Mouse (Mus musculus): ENCODE measurements around the gene Sh3bp5. TPM values are rescaled to one million over a fixed set of nuclear protein-coding genes. Genes with fewer than 3 reads are reported as not detected.

Gene Sh3bp5
- polyA plus RNA-seq, 1 experiment from 2014 or later: 20.1 TPM

DNA sequence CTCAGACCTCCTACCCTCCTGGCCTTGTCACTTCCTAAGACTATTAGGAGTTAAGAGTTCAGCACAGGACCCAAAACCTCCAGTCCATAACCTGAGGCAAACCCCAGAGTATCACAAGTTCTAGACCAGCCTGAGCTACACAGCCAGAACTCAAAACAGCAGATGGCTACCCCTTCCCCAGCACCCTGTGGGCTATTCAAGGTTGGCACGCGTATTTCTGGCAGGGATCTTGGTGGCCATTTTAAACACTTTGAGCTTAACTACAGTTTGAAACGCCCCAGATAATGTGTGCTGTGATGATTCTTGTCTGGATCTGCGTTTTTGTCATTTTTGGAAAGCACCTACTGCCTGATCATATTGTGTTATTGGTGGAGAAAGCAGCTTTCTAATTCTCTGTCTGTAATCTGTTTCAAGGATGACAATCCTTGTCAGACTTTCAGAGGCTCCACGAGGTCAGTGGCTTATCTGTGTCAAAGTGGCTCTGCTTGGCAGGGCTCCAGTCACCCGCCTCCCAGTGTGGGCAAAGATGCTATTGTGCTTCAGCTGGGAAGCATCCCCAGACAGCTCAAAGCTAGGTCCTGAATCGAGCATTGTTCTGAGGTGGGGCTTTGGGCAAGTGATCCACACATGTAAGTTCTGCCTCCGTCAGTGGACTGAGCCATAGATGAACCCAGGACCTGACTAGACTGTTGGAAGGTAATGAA lies 2.1 kb upstream of the Sh3bp5 start:
- no peaks in the 10 kb centered on the region for H3K36me3 ChIP-seq (ENCODE audit: control insufficient read depth, insufficient read depth, low read length)
- WGBS: 82% methylated on average over 8 of the region's 8 CpGs

DNA sequence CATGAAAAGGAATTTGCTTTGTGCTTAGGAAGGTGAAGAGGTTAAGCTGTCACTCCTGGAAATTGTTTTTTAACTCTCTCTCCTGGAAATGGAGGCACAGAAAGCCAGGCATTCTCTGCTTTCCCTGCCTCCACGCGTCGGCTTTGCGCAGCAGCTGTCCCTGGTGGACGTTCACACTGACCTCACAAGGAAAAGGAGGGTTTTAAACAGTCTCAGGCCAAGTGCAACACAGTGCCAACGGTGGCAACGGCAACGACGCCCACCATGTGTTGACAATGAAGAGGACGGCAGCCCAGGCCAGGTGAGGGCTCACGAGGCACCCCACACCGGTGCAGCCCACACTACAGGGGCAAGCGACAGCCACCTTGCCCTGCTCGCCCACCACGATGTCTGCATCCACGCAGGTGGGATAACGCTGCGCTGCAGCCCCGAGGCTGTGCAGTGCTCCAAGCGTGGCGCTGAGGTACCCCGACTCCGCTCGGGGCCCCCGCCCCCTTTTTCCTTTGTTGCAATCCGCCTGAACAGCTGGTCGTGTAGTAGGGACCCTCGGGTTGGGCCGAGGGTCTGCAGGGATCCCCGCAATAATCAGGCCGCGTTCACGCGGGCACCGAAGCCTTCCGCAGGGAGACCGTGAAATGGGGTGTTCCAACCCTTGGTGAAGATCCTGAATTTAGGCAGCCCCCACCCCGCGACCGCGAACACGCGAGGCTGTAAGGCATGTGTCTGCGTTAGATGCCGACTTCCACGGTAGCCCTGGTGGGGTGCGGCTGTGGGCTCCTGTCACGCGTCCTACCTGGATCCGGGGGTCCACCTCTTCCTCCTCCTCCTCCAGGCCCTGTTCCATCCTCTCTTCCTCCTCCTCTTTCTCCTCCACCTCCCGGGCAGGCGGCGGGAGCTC lies 611 bp downstream of the Sh3bp5 start:
- Histone ChIP-seq H3K36me3 (ENCODE audit: control insufficient read depth, insufficient read depth, low read length) (no peaks in the 10 kb centered on the region), H3K9ac (ENCODE audit: low read length) (peak overlapping the region; percentile 75), H3K9me3 (ENCODE audit: control insufficient read depth, low read length) (no peaks in the 10 kb centered on the region), H3K4me2 (ENCODE audit: low read depth) (peak overlapping the region; percentile 98), H3K27me3 (ENCODE audit: control insufficient read depth, insufficient read depth, low read length) (no peaks in the 10 kb centered on the region), H3K4me3 (ENCODE audit: low read depth, low read length) (peak overlapping the region; percentile 64), H3K27ac (ENCODE audit: low read depth, low read length) (peak overlapping the region; percentile 54), H3K4me1 (ENCODE audit: control insufficient read depth, insufficient read depth, low read length) (peaks cover 16% of the 10 kb centered on the region; the same call in 1 of the 2 replicates)
- under 1% methylated on average over 53 of the region's 53 CpGs for WGBS
- ATAC-seq (ENCODE audit: insufficient read depth, low FRiP score, low TSS enrichment) (peak; percentile 71), DNase-seq (ENCODE audit: low spot score) (peak; percentile 63)

More for the DNA sequence above, 2.1 kb upstream of the Sh3bp5 start:
- Histone ChIP-seq H3K4me1 (ENCODE audit: control insufficient read depth, insufficient read depth, low read length) (peaks cover 16% of the 10 kb centered on the region; the same call in 1 of the 2 replicates), H3K4me3 (ENCODE audit: low read depth, low read length) (no peak overlapping the region), H3K4me2 (ENCODE audit: low read depth) (no peak overlapping the region), H3K9me3 (ENCODE audit: control insufficient read depth, low read length) (no peaks in the 10 kb centered on the region), H3K9ac (ENCODE audit: low read length) (no peak overlapping the region), H3K27ac (ENCODE audit: low read depth, low read length) (no peak overlapping the region), H3K27me3 (ENCODE audit: control insufficient read depth, insufficient read depth, low read length) (no peaks in the 10 kb centered on the region)
- no peak for ATAC-seq (ENCODE audit: insufficient read depth, low FRiP score, low TSS enrichment)
- no peak for DNase-seq (ENCODE audit: low spot score)

DNA sequence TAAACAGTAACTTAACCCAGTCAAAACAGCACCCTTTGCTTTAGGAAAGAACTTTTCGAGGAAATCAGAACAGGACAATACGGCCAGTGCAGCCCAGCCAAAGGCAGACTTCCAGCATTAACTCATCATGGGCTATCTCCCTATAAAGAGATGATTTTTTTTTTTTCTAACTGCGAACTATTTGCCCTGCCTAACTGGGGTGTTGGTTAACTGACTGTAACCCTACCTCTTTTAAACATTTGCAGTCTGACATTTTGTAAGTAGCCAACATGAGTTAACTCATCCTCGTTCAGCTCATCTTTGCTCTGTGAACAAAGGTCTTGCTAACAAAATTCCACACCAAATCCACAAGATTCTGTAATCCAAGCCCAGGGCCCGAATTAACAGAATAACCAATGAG lies 1.5 kb downstream of the Sh3bp5 start:
- no peak for ATAC-seq (ENCODE audit: insufficient read depth, low FRiP score, low TSS enrichment)
- peaks cover 16% of the 10 kb centered on the region; the same call in 1 of the 2 replicates for H3K4me1 ChIP-seq (ENCODE audit: control insufficient read depth, insufficient read depth, low read length)
- H3K27ac ChIP-seq (ENCODE audit: low read depth, low read length): no peak overlapping the region
- DNase-seq (ENCODE audit: low spot score): no peak
- peak overlapping the region; percentile 98 for H3K4me2 ChIP-seq (ENCODE audit: low read depth)
- no peak overlapping the region for H3K9ac ChIP-seq (ENCODE audit: low read length)
- H3K4me3 ChIP-seq (ENCODE audit: low read depth, low read length): no peak overlapping the region
- whole genome bisulfite sequencing: 39% methylated on average over 5 of the region's 5 CpGs
- no peaks in the 10 kb centered on the region for H3K36me3 ChIP-seq (ENCODE audit: control insufficient read depth, insufficient read depth, low read length)
- H3K27me3 ChIP-seq (ENCODE audit: control insufficient read depth, insufficient read depth, low read length): no peaks in the 10 kb centered on the region
- H3K9me3 ChIP-seq (ENCODE audit: control insufficient read depth, low read length): no peaks in the 10 kb centered on the region

DNA sequence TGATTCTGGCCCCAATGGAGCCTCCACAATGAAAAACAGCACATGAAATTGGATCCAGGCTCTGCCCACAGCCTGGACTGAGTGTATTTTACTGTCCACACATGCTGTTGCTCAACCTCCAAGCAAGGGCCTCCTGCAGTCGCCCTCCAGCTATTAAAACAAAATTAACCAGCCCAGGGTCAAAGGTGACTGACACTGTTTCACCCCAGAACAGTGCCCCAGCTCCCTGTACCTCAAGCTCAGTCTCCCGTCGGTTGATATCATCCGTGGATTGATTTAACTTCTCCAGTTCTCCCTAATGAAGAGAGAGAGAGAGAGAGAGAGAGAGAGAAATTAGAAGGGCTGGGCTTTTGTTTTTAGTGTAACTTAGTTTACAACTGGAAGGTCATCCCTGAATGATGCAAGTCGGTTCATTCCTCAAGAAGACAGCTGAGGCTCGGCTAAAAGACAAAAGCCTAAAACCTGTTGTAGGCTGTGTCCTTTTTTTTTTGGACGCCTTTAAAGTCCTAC lies 2.0 kb downstream of the Sh3bp5 start:
- 6% methylated on average over 7 of the region's 7 CpGs for WGBS
- Histone ChIP-seq H3K4me3 (ENCODE audit: low read depth, low read length) (no peak overlapping the region), H3K27ac (ENCODE audit: low read depth, low read length) (no peak overlapping the region), H3K4me1 (ENCODE audit: control insufficient read depth, insufficient read depth, low read length) (peaks cover 16% of the 10 kb centered on the region; the same call in 1 of the 2 replicates), H3K9me3 (ENCODE audit: control insufficient read depth, low read length) (no peaks in the 10 kb centered on the region), H3K9ac (ENCODE audit: low read length) (no peak overlapping the region), H3K36me3 (ENCODE audit: control insufficient read depth, insufficient read depth, low read length) (no peaks in the 10 kb centered on the region), H3K27me3 (ENCODE audit: control insufficient read depth, insufficient read depth, low read length) (no peaks in the 10 kb centered on the region), H3K4me2 (ENCODE audit: low read depth) (peak overlapping the region; percentile 98)
- ATAC-seq (ENCODE audit: insufficient read depth, low FRiP score, low TSS enrichment) (no peak), DNase-seq (ENCODE audit: low spot score) (no peak)

DNA sequence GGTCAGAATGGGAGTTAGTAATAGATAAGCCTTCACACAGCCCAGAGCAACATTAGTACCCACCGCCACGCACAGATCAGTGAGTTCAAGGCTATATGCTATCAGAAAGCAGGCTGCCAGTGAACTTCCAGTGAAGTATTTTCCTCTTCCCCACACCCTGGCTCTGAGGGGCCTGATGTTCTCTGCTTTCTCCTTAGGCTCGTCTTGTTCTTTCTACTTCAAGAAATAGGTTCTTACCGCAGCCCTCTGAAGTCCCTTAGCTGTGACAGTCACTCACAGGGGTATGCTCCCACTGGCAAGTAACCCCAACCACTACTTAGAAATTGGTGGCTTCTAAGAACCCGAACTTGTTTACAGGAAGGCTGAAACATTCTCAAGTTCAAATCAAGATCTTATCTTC lies 2.8 kb downstream of the Sh3bp5 start:
- H3K27me3 ChIP-seq (ENCODE audit: control insufficient read depth, insufficient read depth, low read length): no peaks in the 10 kb centered on the region
- H3K4me3 ChIP-seq (ENCODE audit: low read depth, low read length): no peak overlapping the region
- no peaks in the 10 kb centered on the region for H3K36me3 ChIP-seq (ENCODE audit: control insufficient read depth, insufficient read depth, low read length)
- H3K4me2 ChIP-seq (ENCODE audit: low read depth): 0 out of 2 replicates have a peak overlapping the region, but pooled peaks have one; percentile 4
- H3K9me3 ChIP-seq (ENCODE audit: control insufficient read depth, low read length): no peaks in the 10 kb centered on the region
- ATAC-seq (ENCODE audit: insufficient read depth, low FRiP score, low TSS enrichment): no peak
- H3K9ac ChIP-seq (ENCODE audit: low read length): no peak overlapping the region
- peaks cover 16% of the 10 kb centered on the region; the same call in 1 of the 2 replicates for H3K4me1 ChIP-seq (ENCODE audit: control insufficient read depth, insufficient read depth, low read length)
- DNase-seq (ENCODE audit: low spot score): no peak
- no peak overlapping the region for H3K27ac ChIP-seq (ENCODE audit: low read depth, low read length)
- 67% methylated on average over 5 of the region's 5 CpGs for WGBS

DNA sequence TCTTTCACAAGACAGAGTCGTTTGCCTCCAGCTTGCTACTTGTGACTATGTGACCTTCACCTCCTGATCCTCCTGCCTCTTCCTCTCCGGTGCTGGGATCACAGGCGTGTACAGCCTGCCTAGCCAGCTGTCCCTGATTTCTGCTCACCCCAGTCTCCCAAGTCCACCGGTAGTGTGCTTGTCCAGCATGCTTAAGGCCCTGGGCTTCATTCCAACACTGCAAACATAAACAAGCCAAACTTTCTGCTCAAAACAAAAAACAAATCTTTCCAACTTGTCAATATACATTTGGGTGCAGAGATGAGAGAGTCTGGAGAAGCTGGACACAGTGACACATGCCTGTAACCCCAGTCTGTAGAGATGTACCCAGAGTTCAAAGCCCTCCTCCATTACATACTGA lies 3.5 kb downstream of the Sh3bp5 start:
- H3K36me3 ChIP-seq (ENCODE audit: control insufficient read depth, insufficient read depth, low read length): no peaks in the 10 kb centered on the region
- DNase-seq (ENCODE audit: low spot score): no peak
- H3K4me1 ChIP-seq (ENCODE audit: control insufficient read depth, insufficient read depth, low read length): peaks cover 16% of the 10 kb centered on the region; the same call in 1 of the 2 replicates
- H3K9ac ChIP-seq (ENCODE audit: low read length): no peak overlapping the region
- no peaks in the 10 kb centered on the region for H3K9me3 ChIP-seq (ENCODE audit: control insufficient read depth, low read length)
- no peaks in the 10 kb centered on the region for H3K27me3 ChIP-seq (ENCODE audit: control insufficient read depth, insufficient read depth, low read length)
- 46% methylated on average over 4 of the region's 4 CpGs for WGBS
- H3K4me2 ChIP-seq (ENCODE audit: low read depth): no peak overlapping the region
- no peak for ATAC-seq (ENCODE audit: insufficient read depth, low FRiP score, low TSS enrichment)
- H3K4me3 ChIP-seq (ENCODE audit: low read depth, low read length): no peak overlapping the region
- no peak overlapping the region for H3K27ac ChIP-seq (ENCODE audit: low read depth, low read length)

DNA sequence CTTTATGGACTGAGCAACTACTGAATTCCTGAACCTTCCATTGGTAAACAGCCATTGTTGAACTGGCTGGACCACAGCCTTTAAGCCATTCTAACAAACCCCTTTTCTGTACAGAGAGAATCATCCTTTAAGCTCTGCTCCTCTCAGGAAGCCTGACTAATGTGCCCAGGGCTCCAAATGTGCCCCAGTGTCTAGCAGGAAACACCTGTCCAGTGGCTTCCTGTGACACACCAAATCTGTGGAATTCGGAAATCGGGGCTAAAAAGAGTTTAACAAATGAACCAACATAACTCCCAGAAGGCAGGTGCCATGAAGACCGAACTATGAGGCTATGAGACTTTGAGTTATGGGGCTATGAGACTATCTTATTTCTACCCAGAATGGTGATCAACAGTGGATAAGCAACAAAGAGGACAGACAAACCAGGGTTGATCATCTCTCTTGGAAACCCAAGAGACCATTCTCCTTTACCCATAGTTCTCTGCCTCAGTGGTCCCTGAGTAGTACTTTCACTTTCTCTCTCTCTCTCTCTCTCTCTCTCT lies 4.0 kb downstream of the Sh3bp5 start:
- 79% methylated on average over 3 of the region's 3 CpGs for WGBS
- no peak for ATAC-seq (ENCODE audit: insufficient read depth, low FRiP score, low TSS enrichment)
- no peak overlapping the region for H3K9ac ChIP-seq (ENCODE audit: low read length)
- H3K4me1 ChIP-seq (ENCODE audit: control insufficient read depth, insufficient read depth, low read length): peaks cover 16% of the 10 kb centered on the region; the same call in 1 of the 2 replicates
- no peaks in the 10 kb centered on the region for H3K9me3 ChIP-seq (ENCODE audit: control insufficient read depth, low read length)
- no peak overlapping the region for H3K27ac ChIP-seq (ENCODE audit: low read depth, low read length)
- H3K27me3 ChIP-seq (ENCODE audit: control insufficient read depth, insufficient read depth, low read length): no peaks in the 10 kb centered on the region
- no peak overlapping the region for H3K4me2 ChIP-seq (ENCODE audit: low read depth)
- no peak for DNase-seq (ENCODE audit: low spot score)
- no peaks in the 10 kb centered on the region for H3K36me3 ChIP-seq (ENCODE audit: control insufficient read depth, insufficient read depth, low read length)
- H3K4me3 ChIP-seq (ENCODE audit: low read depth, low read length): no peak overlapping the region

DNA sequence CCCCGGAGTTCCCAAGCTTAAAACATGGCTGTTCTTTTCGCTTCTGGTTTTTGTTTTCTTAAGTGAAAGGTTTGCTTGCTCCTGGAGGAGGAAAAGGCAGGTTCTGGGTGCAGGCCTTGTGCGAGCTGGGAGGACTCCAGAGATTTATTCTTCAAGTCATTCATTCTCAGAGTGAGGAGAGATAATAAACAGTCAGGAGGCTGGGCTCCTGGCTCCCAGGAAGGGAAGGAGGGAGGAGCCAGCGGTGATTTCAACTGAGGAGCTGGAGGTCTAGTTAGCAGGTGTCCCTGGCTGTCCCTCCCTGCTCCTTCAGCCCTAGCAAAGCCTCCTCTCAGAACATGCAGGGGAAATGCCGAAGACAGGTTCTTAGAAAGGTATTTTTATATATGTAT lies 6.9 kb downstream of the Sh3bp5 start:
- H3K27ac ChIP-seq (ENCODE audit: low read depth, low read length): no peak overlapping the region
- no peak overlapping the region for H3K4me2 ChIP-seq (ENCODE audit: low read depth)
- peaks cover 3% of the 10 kb centered on the region; the same call in 1 of the 2 replicates for H3K9me3 ChIP-seq (ENCODE audit: control insufficient read depth, low read length)
- H3K36me3 ChIP-seq (ENCODE audit: control insufficient read depth, insufficient read depth, low read length): no peaks in the 10 kb centered on the region
- H3K27me3 ChIP-seq (ENCODE audit: control insufficient read depth, insufficient read depth, low read length): no peaks in the 10 kb centered on the region
- DNase-seq (ENCODE audit: low spot score): no peak
- H3K4me1 ChIP-seq (ENCODE audit: control insufficient read depth, insufficient read depth, low read length): peaks cover 9% of the 10 kb centered on the region; the same call in 1 of the 2 replicates
- no peak overlapping the region for H3K4me3 ChIP-seq (ENCODE audit: low read depth, low read length)
- H3K9ac ChIP-seq (ENCODE audit: low read length): no peak overlapping the region
- 52% methylated on average over 5 of the region's 5 CpGs for WGBS
- ATAC-seq (ENCODE audit: insufficient read depth, low FRiP score, low TSS enrichment): no peak

Data from neural tube, embryonic 11.5 days (tissue).